Mouse (Mus musculus): ENCODE results near the gene Rnf24. TPM values are rescaled to one million over a fixed set of nuclear protein-coding genes. Genes with fewer than 3 reads are reported as not detected.

Gene Rnf24
- polyA plus RNA-seq, 1 experiment from 2014 or later, result 18.4 TPM

DNA sequence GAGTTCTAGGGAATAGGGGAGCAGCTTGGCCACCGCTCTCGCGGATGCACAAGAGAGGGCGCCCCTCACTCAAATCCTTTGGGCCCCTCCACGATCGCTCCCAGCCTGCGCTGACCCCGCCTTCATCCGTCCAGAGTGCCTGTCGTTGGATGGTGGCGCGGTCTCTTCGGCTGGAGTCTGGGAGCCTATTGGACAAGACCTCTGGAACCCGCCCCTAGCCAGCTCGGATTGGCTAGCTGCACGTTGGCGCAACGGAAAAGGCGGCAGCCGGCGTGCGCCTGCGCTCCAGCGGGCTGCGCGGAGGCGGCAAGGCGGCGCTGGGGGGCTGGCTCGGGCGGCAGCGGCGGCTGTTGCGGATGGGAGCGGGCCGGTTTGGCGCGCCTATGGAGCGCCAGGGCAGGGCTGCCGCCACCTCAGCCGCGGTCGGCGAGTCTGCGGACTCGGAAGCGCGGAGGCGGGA, 90.4 kb downstream of the Rnf24 start, which contains the start of gene Pank2:
Pank2 (plus strand) TSS at position 283 of the 460 bp plus-strand sequence.
- Histone ChIP-seq H3K9me3 (ENCODE audit: control insufficient read depth, low read length) (no peaks in the 10 kb centered on the region), H3K27me3 (ENCODE audit: control insufficient read depth, insufficient read depth, low read length) (no peaks in the 10 kb centered on the region), H3K4me2 (ENCODE audit: low read depth, low read length) (peak within 1 kb of the TSS; percentile 91), H3K27ac (ENCODE audit: low read depth, low read length) (peak within 1 kb of the TSS; percentile 96), H3K4me1 (ENCODE audit: control insufficient read depth, insufficient read depth, low read length) (peaks cover 14% of the 10 kb centered on the region), H3K9ac (replicated peaks; ENCODE audit: low read depth, low read length) (peak within 1 kb of the TSS; percentile 93), H3K36me3 (ENCODE audit: control insufficient read depth, insufficient read depth, low read length) (no peaks in the 10 kb centered on the region), H3K4me3 (ENCODE audit: low read depth, low read length) (peak within 1 kb of the TSS; percentile 84)
- under 1% methylated on average over 44 of the region's 49 CpGs for WGBS
- peak; percentile 100 for ATAC-seq (ENCODE audit: low read depth)

GRCm38 (mm10) chr2:131261481-131262212, 91.0 kb downstream of the Rnf24 start:
- H3K9me3 ChIP-seq (ENCODE audit: control insufficient read depth, low read length), result no peaks in the 10 kb centered on the region
- peak overlapping the region; percentile 48 for H3K4me2 ChIP-seq (ENCODE audit: low read depth, low read length)
- ATAC-seq (ENCODE audit: low read depth), result peak; percentile 78
- H3K4me3 ChIP-seq (ENCODE audit: low read depth, low read length), result peak overlapping the region; percentile 84
- H3K9ac ChIP-seq (replicated peaks; ENCODE audit: low read depth, low read length), result peak overlapping the region; percentile 47; the same call in 1 of the 2 replicates
- H3K4me1 ChIP-seq (ENCODE audit: control insufficient read depth, insufficient read depth, low read length), result peaks cover 14% of the 10 kb centered on the region
- WGBS, result 6% methylated on average over 9 of the region's 10 CpGs
- no peaks in the 10 kb centered on the region for H3K27me3 ChIP-seq (ENCODE audit: control insufficient read depth, insufficient read depth, low read length)
- no peaks in the 10 kb centered on the region for H3K36me3 ChIP-seq (ENCODE audit: control insufficient read depth, insufficient read depth, low read length)
- peak overlapping the region; percentile 96 for H3K27ac ChIP-seq (ENCODE audit: low read depth, low read length)

DNA sequence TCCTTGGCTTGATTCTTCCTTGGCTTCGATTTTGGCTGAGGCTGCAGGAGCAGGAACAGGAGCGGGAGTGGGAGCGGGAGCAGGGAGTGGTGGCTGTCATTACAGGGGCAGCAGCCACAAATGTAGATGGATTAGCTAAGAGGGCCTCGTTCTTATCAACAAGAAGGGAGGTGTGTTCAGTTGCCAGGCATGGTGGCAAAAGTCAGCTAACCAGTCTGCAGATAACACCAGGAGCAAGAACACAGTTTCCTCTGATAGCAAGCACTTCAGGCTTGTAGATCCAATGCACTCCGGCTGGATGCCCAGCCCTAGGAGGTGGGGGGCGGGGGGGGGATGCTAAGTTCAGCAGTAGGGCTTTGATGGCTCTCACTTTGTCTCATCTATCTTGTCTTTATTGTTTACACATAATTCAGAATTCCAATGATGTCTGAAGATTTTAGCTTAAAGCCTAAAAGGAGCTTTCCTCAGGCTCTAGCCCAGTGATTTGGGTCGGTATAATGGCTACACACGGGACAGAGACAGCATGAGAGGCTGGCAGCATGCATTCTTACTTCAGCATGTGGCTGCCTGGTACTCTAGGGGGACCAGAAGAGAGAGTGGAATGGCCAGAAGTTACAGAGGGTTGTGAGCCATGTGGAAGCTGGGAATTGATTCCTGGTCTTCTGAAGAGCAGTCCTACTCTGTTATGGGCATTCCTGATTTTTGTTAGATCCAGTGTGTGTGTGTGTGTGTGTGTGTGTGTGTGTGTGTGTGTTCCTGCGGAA, 92.0 kb downstream of the Rnf24 start:
- no peaks in the 10 kb centered on the region for H3K27me3 ChIP-seq (ENCODE audit: control insufficient read depth, insufficient read depth, low read length)
- no peaks in the 10 kb centered on the region for H3K36me3 ChIP-seq (ENCODE audit: control insufficient read depth, insufficient read depth, low read length)
- H3K9me3 ChIP-seq (ENCODE audit: control insufficient read depth, low read length), result no peaks in the 10 kb centered on the region
- H3K4me3 ChIP-seq (ENCODE audit: low read depth, low read length), result no peak overlapping the region
- no peak overlapping the region for H3K27ac ChIP-seq (ENCODE audit: low read depth, low read length)
- H3K4me2 ChIP-seq (ENCODE audit: low read depth, low read length), result no peak overlapping the region
- 70% methylated on average over 9 of the region's 9 CpGs for WGBS
- no peak overlapping the region for H3K9ac ChIP-seq (replicated peaks; ENCODE audit: low read depth, low read length)
- no peak for ATAC-seq (ENCODE audit: low read depth)
- peaks cover 14% of the 10 kb centered on the region for H3K4me1 ChIP-seq (ENCODE audit: control insufficient read depth, insufficient read depth, low read length)

DNA sequence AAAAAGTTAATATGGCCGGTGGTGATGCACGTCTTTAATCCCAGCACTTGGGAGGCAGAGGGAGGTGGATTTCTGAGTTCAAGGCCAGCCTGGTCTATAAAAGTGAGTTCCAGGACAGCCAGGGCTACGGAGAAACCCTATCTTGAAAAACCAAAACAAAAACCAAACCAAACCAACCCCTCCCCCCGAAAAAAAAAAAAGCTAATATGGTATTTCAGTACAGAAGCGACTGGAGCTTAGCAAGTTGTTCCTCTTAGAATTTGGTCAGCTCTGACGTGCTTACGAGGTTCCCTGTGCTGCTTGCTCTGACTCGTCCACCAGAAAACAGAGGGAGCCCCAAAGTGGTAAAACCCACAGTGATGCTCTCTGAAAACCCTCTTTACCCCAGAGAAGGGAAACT, 94.0 kb downstream of the Rnf24 start:
- H3K4me3 ChIP-seq (ENCODE audit: low read depth, low read length), result no peak overlapping the region
- no peak overlapping the region for H3K27ac ChIP-seq (ENCODE audit: low read depth, low read length)
- no peak for ATAC-seq (ENCODE audit: low read depth)
- H3K36me3 ChIP-seq (ENCODE audit: control insufficient read depth, insufficient read depth, low read length), result no peaks in the 10 kb centered on the region
- peaks cover 1% of the 10 kb centered on the region for H3K4me1 ChIP-seq (ENCODE audit: control insufficient read depth, insufficient read depth, low read length)
- H3K27me3 ChIP-seq (ENCODE audit: control insufficient read depth, insufficient read depth, low read length), result no peaks in the 10 kb centered on the region
- 84% methylated on average over 8 of the region's 8 CpGs for WGBS
- H3K9me3 ChIP-seq (ENCODE audit: control insufficient read depth, low read length), result no peaks in the 10 kb centered on the region
- no peak overlapping the region for H3K9ac ChIP-seq (replicated peaks; ENCODE audit: low read depth, low read length)
- H3K4me2 ChIP-seq (ENCODE audit: low read depth, low read length), result no peak overlapping the region

DNA sequence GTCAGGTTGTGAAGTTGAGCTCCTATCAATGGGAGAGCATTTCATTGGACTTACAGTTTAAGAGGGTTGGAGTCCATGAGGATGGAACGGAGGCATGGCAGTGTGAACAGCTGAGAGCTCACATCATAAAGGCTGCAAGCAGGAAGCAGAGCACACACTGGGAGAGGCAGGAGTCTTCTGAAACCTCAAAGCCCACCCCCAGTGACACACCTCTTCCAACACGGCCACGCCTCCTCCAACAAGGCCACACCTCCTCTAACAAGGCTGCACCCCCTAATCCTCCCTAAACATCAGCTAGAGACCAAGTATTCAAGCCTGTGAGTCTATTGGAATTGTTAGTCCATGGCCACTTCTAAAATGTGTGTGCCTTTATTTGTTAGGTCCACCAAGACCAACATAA, 97.0 kb downstream of the Rnf24 start:
- Histone ChIP-seq H3K4me3 (ENCODE audit: low read depth, low read length) (no peak overlapping the region), H3K9ac (replicated peaks; ENCODE audit: low read depth, low read length) (no peak overlapping the region), H3K36me3 (ENCODE audit: control insufficient read depth, insufficient read depth, low read length) (no peaks in the 10 kb centered on the region), H3K27ac (ENCODE audit: low read depth, low read length) (no peak overlapping the region), H3K27me3 (ENCODE audit: control insufficient read depth, insufficient read depth, low read length) (no peaks in the 10 kb centered on the region), H3K9me3 (ENCODE audit: control insufficient read depth, low read length) (no peaks in the 10 kb centered on the region), H3K4me2 (ENCODE audit: low read depth, low read length) (no peak overlapping the region), H3K4me1 (ENCODE audit: control insufficient read depth, insufficient read depth, low read length) (no peaks in the 10 kb centered on the region)
- WGBS, result 59% methylated on average over 3 of the region's 3 CpGs
- ATAC-seq (ENCODE audit: low read depth), result no peak

DNA sequence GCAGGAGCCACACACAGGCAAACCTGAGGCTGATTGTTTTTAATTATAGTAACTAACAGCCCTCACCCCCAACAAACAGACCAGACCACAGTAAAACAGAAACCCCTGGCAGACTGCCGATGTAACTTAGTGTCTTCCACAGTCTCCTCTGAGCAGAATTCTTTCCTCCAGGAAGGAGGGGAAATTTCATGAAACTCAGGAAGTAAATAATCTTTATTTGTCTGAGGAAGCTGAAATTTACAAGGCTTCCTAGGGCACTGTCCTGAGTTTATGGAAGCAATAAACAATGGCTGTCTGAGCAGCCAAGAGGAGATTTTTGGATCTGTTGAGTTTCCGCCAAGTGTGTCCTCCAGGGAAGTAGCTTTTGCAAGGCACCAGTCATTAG, 98.4 kb downstream of the Rnf24 start:
- H3K4me2 ChIP-seq (ENCODE audit: low read depth, low read length), result no peak overlapping the region
- H3K36me3 ChIP-seq (ENCODE audit: control insufficient read depth, insufficient read depth, low read length), result no peaks in the 10 kb centered on the region
- no peaks in the 10 kb centered on the region for H3K27me3 ChIP-seq (ENCODE audit: control insufficient read depth, insufficient read depth, low read length)
- no peak overlapping the region for H3K27ac ChIP-seq (ENCODE audit: low read depth, low read length)
- WGBS, result 53% methylated on average over 2 of the region's 2 CpGs
- peak; percentile 24; the same call in 1 of the 2 replicates for ATAC-seq (ENCODE audit: low read depth)
- H3K9me3 ChIP-seq (ENCODE audit: control insufficient read depth, low read length), result no peaks in the 10 kb centered on the region
- no peak overlapping the region for H3K4me3 ChIP-seq (ENCODE audit: low read depth, low read length)
- no peaks in the 10 kb centered on the region for H3K4me1 ChIP-seq (ENCODE audit: control insufficient read depth, insufficient read depth, low read length)
- no peak overlapping the region for H3K9ac ChIP-seq (replicated peaks; ENCODE audit: low read depth, low read length)

GRCm38 (mm10) chr2:131253681-131254328, 98.9 kb downstream of the Rnf24 start:
- no peaks in the 10 kb centered on the region for H3K27me3 ChIP-seq (ENCODE audit: control insufficient read depth, insufficient read depth, low read length)
- H3K9me3 ChIP-seq (ENCODE audit: control insufficient read depth, low read length), result no peaks in the 10 kb centered on the region
- no peaks in the 10 kb centered on the region for H3K4me1 ChIP-seq (ENCODE audit: control insufficient read depth, insufficient read depth, low read length)
- H3K36me3 ChIP-seq (ENCODE audit: control insufficient read depth, insufficient read depth, low read length), result no peaks in the 10 kb centered on the region
- H3K9ac ChIP-seq (replicated peaks; ENCODE audit: low read depth, low read length), result no peak overlapping the region
- no peak overlapping the region for H3K4me3 ChIP-seq (ENCODE audit: low read depth, low read length)
- ATAC-seq (ENCODE audit: low read depth), result peak; percentile 88; the same call in 1 of the 2 replicates
- H3K4me2 ChIP-seq (ENCODE audit: low read depth, low read length), result no peak overlapping the region
- H3K27ac ChIP-seq (ENCODE audit: low read depth, low read length), result no peak overlapping the region
- WGBS, result 22% methylated on average over 7 of the region's 7 CpGs
